Mouse (Mus musculus) CD4-positive helper T cell, adult 2 months (primary cell): ENCODE measurements around the gene Atxn1.
A peak's percentile ranks its signal among the peaks of the same experiment; 100 is the strongest.

Source experiments
- DNase-seq: peaks from one replicate; pipeline ENCODE4 v3.0.0-alpha.2; 2012; ENCODE audit warnings: low read depth, missing footprints, low spot score

Gene Atxn1

DNA sequence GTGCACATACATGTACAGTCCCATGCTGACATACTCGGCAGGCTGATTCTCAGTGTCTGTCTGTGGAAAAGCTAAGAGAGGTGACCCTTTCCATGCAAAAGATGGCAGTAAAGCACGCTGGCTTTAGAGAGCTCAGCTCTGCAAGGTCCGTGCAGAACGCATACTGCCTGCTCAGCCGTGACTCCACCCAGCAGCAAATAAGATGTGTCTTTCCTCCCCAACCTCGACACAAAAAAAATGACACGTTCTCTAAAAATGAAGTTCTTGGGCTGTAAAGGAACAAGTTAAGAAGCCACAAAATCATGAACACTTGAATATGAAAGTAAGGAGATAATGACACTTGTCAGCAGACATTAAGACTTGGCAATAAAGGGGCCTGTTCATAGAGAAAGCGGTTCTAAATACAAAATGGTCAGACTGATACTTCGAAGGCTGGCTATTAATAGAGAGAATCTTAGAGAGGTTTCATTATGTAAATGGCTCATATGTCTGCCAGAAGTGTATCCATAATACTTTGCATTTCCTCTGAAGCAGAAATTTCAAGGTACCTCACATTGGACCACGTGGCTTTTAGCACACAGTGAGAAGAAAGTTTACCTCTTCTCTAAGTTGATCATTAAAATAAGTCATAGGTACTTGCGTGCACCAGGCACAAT is 132.0 kb downstream of the Atxn1 start:
- DNase-seq = no peak

- no peak for DNase-seq
Observed at GRCm38 (mm10) chr13:45829341-45829936, 135.4 kb downstream of the Atxn1 start.

- DNase-seq = no peak
Observed at GRCm38 (mm10) chr13:45828035-45828434, 136.8 kb downstream of the Atxn1 start.

- no peak for DNase-seq
Observed at GRCm38 (mm10) chr13:45827619-45828018, 137.2 kb downstream of the Atxn1 start.

DNA sequence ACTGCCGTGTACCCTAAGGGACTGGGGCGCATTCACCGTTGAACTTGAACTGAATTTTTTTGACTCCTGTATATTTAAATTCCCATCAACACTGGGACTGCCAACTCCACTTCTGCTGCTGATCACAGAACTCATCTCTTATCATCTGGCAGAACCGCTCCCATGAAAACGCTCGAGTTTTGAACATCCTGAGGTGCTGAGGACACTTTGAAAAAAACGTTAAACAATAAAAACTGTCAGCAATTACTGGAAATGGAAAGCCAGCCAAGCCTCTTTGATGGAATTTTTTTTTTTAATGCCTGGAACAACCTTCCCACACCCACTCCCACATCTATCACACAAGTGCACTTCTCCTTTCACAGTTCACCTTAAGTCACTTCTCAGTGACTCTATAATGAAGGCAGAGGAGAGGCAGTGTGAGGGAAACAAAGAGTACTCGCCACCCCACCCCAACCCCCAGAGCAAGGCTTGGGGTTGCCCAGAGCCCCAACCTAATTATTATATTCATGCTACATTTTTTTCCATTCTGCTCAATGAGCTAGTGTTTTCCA is 137.7 kb downstream of the Atxn1 start:
- no peak for DNase-seq

DNA sequence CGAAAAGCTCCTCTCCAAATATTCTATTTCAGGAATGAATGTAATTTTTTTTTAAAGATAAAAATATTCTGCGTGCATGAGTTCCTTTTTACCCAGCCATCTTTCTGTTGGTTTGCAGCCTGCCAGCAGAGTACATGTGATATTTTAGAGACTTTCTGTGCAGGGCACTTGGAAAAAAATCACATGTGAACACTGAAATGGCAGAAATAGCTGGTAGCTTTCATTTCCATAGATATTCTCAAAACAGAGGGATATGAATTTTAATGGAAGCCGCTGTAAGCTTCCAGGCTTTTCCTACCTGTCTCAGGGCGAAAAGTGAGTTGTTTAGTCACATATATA is 142.3 kb downstream of the Atxn1 start:
- no peak for DNase-seq

DNA sequence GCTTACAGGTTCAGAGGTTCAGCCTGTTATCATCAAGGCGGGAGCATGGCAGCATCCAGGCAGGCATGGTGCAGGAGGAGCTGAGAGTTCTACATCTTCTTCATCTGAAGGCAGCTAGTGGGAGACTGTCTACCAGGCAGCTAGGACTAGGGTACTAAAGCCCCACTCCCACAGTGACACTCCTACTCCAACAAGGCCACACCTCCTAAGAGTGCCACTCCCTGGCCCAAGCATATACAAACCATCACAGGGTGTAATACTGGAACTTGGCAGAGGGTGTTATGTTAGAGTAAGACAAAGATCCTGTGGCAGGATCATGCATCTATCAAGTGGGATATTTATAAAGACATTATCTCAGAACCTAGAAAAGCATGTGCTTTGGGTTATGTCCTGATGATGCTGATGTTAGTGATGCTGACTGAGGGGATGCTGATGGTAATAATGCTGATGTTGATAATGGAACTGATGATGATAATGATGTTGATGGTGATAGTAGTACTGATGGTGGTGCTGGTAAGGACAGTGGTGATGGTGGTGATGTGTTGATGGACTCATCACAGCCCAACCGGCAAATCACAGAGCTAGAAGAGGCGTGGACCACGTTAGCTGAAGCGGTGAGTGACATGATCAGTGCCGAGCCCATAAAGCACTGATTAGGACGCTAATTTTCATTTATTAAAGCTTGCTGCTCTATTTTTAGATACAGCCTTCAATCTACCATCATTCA is 142.9 kb downstream of the Atxn1 start:
- DNase-seq = no peak

GRCm38 (mm10) chr13:45820473-45821230 is 144.2 kb downstream of the Atxn1 start:
- DNase-seq = no peak

- DNase-seq = no peak
Observed at GRCm38 (mm10) chr13:45816670-45817069, 148.1 kb downstream of the Atxn1 start.

DNA sequence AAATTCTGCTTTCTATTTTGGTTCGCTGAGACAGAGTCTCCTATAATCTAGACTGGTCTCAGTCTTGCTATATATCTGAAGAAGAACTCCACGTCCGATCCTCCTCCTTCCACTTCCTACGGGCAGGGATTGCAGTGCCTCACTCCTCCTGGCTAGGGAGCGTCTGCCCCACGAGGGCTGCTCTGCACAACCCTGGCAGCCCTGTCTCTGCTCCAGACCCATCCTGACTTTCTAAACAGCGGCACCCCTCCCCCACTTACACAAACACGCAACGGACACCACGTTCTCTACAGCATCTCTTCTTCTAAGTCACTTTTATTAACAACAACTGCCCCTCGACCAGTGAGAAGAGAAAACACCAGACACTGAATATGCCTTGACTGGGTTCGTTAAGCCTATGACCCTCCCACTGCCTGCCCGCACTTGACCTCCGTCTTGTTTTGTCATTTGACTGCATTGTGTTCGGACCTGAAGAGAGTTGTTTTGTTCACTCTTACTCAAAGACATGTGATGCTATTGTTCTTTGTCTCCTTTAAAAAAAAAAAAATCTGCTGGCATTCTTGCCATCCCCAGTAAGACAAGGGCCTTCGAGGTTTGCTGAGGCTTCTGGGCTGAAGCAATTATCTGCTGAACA is 154.9 kb downstream of the Atxn1 start:
- DNase-seq = no peak

- peak; percentile 34 for DNase-seq
Observed at GRCm38 (mm10) chr13:45807593-45808043, 157.2 kb downstream of the Atxn1 start.

- DNase-seq = no peak
Observed at GRCm38 (mm10) chr13:45806600-45807525, 157.9 kb downstream of the Atxn1 start.

- no peak for DNase-seq
Observed at GRCm38 (mm10) chr13:45805915-45806599, 158.8 kb downstream of the Atxn1 start.

DNA sequence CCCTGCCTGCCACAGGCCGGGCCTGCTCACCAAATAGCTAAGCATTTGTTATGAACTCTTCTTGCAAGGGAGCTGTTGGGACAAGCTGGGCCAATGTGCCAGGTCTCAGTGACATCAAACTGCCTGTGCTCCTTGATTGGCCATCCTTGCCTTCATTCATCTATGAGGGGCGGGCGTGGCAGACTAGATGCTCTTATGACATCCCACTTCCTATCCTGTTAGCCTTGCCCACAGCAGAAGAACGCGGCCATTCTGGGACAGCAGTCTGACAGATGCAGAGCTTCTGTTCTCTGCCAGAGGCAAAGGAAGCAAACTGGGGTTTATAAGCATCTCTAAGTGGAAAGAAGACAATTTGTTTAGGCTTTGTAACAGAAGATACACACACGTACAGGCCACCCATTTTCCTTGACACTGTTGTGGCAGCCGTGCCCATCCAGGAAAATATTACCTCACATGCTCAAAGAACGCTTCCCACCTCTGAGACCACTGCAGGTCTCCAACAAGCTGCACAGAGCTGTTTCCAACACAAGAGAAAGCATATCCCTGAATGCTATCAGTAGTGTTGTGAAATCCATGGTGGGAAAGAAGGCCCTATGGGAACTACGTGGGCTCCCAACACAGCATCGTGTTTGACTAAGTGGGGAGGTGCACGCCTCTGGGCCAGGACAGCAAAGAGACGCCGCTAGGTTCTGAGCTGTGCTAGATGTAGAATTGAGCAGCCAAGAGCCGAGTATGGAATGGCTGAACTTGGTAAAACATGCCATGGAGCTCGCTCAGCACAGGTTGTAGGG is 162.0 kb downstream of the Atxn1 start:
- DNase-seq = no peak

DNA sequence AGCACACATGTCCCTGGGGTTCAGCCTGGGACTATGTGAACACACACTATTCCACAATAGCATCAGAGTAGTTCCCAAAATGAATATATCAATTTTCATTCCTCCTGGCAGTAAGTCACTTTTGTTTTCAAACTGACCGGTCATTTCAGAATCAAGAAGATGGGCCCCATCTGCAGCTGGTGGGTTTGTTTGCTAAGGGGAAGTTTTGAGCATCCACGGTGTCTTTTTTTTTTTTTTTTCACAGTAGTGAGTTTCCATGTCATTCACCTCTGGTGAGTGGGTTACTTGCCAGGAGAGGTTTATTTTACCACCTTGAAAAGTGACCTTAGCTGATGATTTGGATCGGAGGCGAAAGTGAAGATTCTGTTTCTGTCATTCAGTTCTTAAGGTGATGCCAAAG is 166.6 kb downstream of the Atxn1 start:
- no peak for DNase-seq

DNA sequence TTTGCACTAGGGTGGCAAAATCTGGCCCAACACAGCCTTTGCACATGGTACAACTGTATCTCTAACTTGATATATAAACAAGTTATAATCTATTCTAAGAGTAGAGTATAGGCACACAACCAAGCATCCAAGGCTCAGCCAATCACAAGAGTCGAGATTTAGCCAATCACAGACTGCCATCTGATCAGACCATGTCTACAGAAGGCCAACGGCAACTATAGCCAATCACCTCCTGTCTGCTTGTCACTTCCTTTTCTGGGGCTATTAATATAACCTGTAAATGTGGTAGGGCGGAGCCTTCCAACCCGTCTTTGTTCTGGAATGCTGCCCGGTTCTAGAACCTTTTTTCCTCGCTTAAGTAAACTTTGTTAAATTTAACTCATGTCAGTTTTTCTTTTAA is 167.1 kb downstream of the Atxn1 start:
- DNase-seq = no peak

- DNase-seq = no peak
Observed at GRCm38 (mm10) chr13:45796286-45796685, 168.5 kb downstream of the Atxn1 start.

- no peak for DNase-seq
Observed at GRCm38 (mm10) chr13:45793796-45794195, 171.0 kb downstream of the Atxn1 start.

DNA sequence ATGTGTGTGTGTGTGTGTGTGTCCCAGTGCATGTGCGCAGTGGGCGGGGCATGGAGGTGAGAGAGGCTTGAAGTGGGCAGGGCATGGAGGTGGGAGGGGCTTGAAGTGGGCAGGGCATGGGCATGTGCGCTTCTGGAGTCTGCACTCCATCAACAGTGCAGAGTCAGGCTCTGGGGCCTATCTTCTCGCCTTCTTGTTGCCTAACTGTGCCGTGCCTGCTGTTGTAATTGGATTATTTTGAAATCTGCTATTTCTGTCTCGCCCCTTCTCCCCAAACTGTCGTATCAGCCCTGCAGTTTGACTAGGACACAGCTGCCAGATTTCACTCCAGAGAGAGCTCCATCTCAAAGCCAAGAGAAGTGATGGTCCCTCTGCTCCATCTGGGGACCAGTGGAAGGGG is 178.4 kb downstream of the Atxn1 start:
- DNase-seq = no peak
